In genomic region chr4:34723186-34723585, GRCm38 (mm10) we compare ENCODE assay signal across 34 mouse cellular contexts. TPM values are rescaled to one million over a fixed set of nuclear protein-coding genes. Genes with fewer than 3 reads are reported as not detected.
A peak's percentile ranks its signal among the peaks of the same experiment; 100 is the strongest.
DNase-seq lines count a peak whose midpoint lies in the region.
"Had no signal": no experiment of that assay in that cellular context is flagged by ENCODE, and none has a peak within 500 bp of the region (broad histone marks: within the 10 kb centered on the region; RNA-seq: fewer than 3 reads in every experiment).

No protein-coding gene starts in this region.

- H3K36me3 ChIP-seq in heart, embryonic 10.5 days = no peaks in the 10 kb centered on the region
- H3K36me3 ChIP-seq: forebrain, embryonic 10.5 days; hindbrain, embryonic 10.5 days; hindbrain, embryonic 13.5 days; intestine, embryonic 15.5 days had no signal

- DNase-seq in heart, embryonic 10.5 days (ENCODE audit: low spot score) = peak; percentile 72
- no peak for DNase-seq in heart, adult 8-10 months (ENCODE audit: low spot score)
- DNase-seq in ES-CJ7 (ENCODE audit: low read depth, low spot score) (peak; percentile 32), ZHBTc4 (ENCODE audit: low read depth, low spot score) (peak; percentile 69)
- no peak for DNase-seq in gastrocnemius, postnatal 10 days
- no peak for DNase-seq in layer of hippocampus, adult 18-20 months (ENCODE audit: low spot score in 2 of 2)
- DNase-seq in thymus, postnatal 25 days = no peak
- DNase-seq: adrenal gland, postnatal 10 days; adrenal gland, postnatal 36 days; cerebellum, adult 18-20 months; cerebellum, adult 9-10 months; cerebellum, postnatal 14 days; gastrocnemius, postnatal 14 days; heart, adult 18-20 months; kidney, adult 18-20 months had no signal

- H3K4me3 ChIP-seq in heart, embryonic 10.5 days = no peak overlapping the region
- H3K4me3 ChIP-seq: forebrain, embryonic 10.5 days; forebrain, embryonic 13.5 days; hindbrain, embryonic 10.5 days; hindbrain, embryonic 13.5 days; intestine, embryonic 15.5 days had no signal

- 78% methylated on average over 4 of the region's 4 CpGs for WGBS in heart, embryonic 10.5 days

- no peaks in the 10 kb centered on the region for H3K27me3 ChIP-seq in heart, embryonic 10.5 days (ENCODE audit: insufficient read depth, poor library complexity, severe bottlenecking)
- H3K27me3 ChIP-seq: forebrain, embryonic 13.5 days; intestine, embryonic 15.5 days had no signal

- peaks cover 8% of the 10 kb centered on the region; the same call in 1 of the 2 replicates for H3K9me3 ChIP-seq in heart, embryonic 10.5 days
- H3K9me3 ChIP-seq: forebrain, embryonic 13.5 days; intestine, embryonic 15.5 days had no signal

- no peaks in the 10 kb centered on the region for H3K4me1 ChIP-seq in heart, embryonic 10.5 days
- H3K4me1 ChIP-seq: forebrain, embryonic 10.5 days; forebrain, embryonic 13.5 days; hindbrain, embryonic 10.5 days; hindbrain, embryonic 13.5 days; intestine, embryonic 15.5 days had no signal

- H3K27ac ChIP-seq in heart, embryonic 10.5 days = no peak overlapping the region
- H3K27ac ChIP-seq: forebrain, embryonic 10.5 days; forebrain, embryonic 13.5 days; hindbrain, embryonic 10.5 days; hindbrain, embryonic 13.5 days; intestine, embryonic 15.5 days had no signal

RNA-seq across cellular contexts. Expression of gene Cfap206, which starts 6.8 kb away (rescaled TPM):
- polyA plus RNA-seq in heart, embryonic 10.5 days (2016; fragmentation: Nextera tagmentation; extraction: Ambion mirVana) = 0.05 TPM in 1 of 2 replicates, not detected in the other
- total RNA-seq in heart, adult 8-10 months (2022) = under 1 TPM in 3 of 4 experiments, not detected in 1; 0.13 to 0.34 (median 0.34) TPM
- total RNA-seq in gastrocnemius, postnatal 10 days (2021) = not detected
- total RNA-seq in layer of hippocampus, adult 18-20 months (2021) = 1 to 10 TPM; 1.3 to 1.4 TPM
- total RNA-seq: gastrocnemius, adult 18-20 months; gastrocnemius, postnatal 14 days; gastrocnemius, postnatal 4 days had no signal
- polyA plus RNA-seq: activated CD4-positive, CD25-positive, alpha-beta regulatory T cell, adult 4 months; heart, postnatal 0 days had no signal

RNA-seq across cellular contexts. Expression of gene Gm136, which starts 32.9 kb away (rescaled TPM):
- not detected in 2 replicates for polyA plus RNA-seq in heart, embryonic 10.5 days (2016; fragmentation: Nextera tagmentation; extraction: Ambion mirVana)
- not detected for total RNA-seq in heart, adult 8-10 months (2022)
- total RNA-seq in gastrocnemius, postnatal 10 days (2021) = not detected
- total RNA-seq in layer of hippocampus, adult 18-20 months (2021) = not detected
- total RNA-seq: adrenal gland, adult 18-20 months; adrenal gland, postnatal 10 days; adrenal gland, postnatal 36 days; ES-E14; gastrocnemius, adult 18-20 months; gastrocnemius, postnatal 14 days; gastrocnemius, postnatal 4 days; heart, adult 18-20 months; heart, postnatal 25 days had no signal
- polyA plus RNA-seq: activated CD4-positive, CD25-positive, alpha-beta regulatory T cell, adult 4 months; embryonic facial prominence, embryonic 11.5 days; embryonic facial prominence, embryonic 14.5 days; forebrain, embryonic 10.5 days; forebrain, embryonic 13.5 days; forebrain, embryonic 16.5 days; heart, embryonic 11.5 days; heart, embryonic 14.5 days; heart, postnatal 0 days; hindbrain, embryonic 10.5 days; hindbrain, embryonic 13.5 days; hindbrain, embryonic 16.5 days; intestine, embryonic 15.5 days; Patski had no signal

RNA-seq across cellular contexts. Expression of gene Slc35a1, which starts 35.9 kb away (rescaled TPM):
- polyA plus RNA-seq in heart, embryonic 10.5 days (2016; fragmentation: Nextera tagmentation; extraction: Ambion mirVana) = 53.0 and 58.0 TPM in 2 replicates
- 10 to 100 TPM; 12.8 to 15.3 (median 13.9) TPM for total RNA-seq in heart, adult 8-10 months (2022)
- 10 to 100 TPM; 16.7 to 17.4 TPM for total RNA-seq in gastrocnemius, postnatal 10 days (2021)
- 10 to 100 TPM; 18.3 to 19.2 TPM for total RNA-seq in layer of hippocampus, adult 18-20 months (2021)

RNA-seq across cellular contexts. Expression of gene Smim8, which starts 55.0 kb away (rescaled TPM):
- 39.0 and 47.7 TPM in 2 replicates for polyA plus RNA-seq in heart, embryonic 10.5 days (2016; fragmentation: Nextera tagmentation; extraction: Ambion mirVana)
- 10 to 100 TPM; 60.6 to 80.8 (median 65.2) TPM for total RNA-seq in heart, adult 8-10 months (2022)
- total RNA-seq in gastrocnemius, postnatal 10 days (2021) = 10 to 100 TPM; 27.1 to 29.0 TPM
- total RNA-seq in layer of hippocampus, adult 18-20 months (2021) = 10 to 100 TPM; 18.9 to 21.8 TPM

Comparison
In these comparisons a context has a peak if more than half of its experiments do, and no peak if none do; other contexts are left out.
1. DNase-seq: peak in heart, embryonic 10.5 days (single experiment), ES-CJ7 (single experiment) and ZHBTc4 (single experiment); none in heart, adult 8-10 months (single experiment), gastrocnemius, postnatal 10 days (single experiment), layer of hippocampus, adult 18-20 months (0 of 2) and thymus, postnatal 25 days (single experiment).